Mouse (Mus musculus): ENCODE measurements around the gene Psmd9. TPM values are rescaled to one million over a fixed set of nuclear protein-coding genes. Genes with fewer than 3 reads are reported as not detected.
A peak's percentile ranks its signal among the peaks of the same experiment; 100 is the strongest.

Gene Psmd9
- polyA plus RNA-seq, 1 experiment from 2014 or later = 63.5 TPM

GRCm38 (mm10) chr5:123135471-123136360 is 33.5 kb upstream of the Psmd9 start:
- Histone ChIP-seq H3K9me3 (replicated peaks; ENCODE audit: control insufficient read depth, low read length) (no peaks in the 10 kb centered on the region), H3K27me3 (replicated peaks; ENCODE audit: control insufficient read depth, insufficient read depth, low read length) (no peaks in the 10 kb centered on the region), H3K4me2 (ENCODE audit: low read length) (peak overlapping the region; percentile 90), H3K4me1 (ENCODE audit: control insufficient read depth, insufficient read depth, low read length) (peaks cover 52% of the 10 kb centered on the region), H3K36me3 (ENCODE audit: control insufficient read depth, insufficient read depth, low read length) (peaks cover 51% of the 10 kb centered on the region), H3K4me3 (ENCODE audit: low read depth, low read length) (peak overlapping the region; percentile 94), H3K27ac (ENCODE audit: low read depth, low read length) (peak overlapping the region; percentile 100), H3K9ac (ENCODE audit: low read length) (peak overlapping the region; percentile 100)
- DNase-seq (ENCODE audit: low spot score) = peak; percentile 74
- ATAC-seq = peak; percentile 11
- 2% methylated on average over 30 of the region's 30 CpGs for WGBS

- WGBS = 2% methylated on average over 13 of the region's 13 CpGs
- peak overlapping the region; percentile 94 for H3K4me3 ChIP-seq (ENCODE audit: low read depth, low read length)
- H3K9ac ChIP-seq (ENCODE audit: low read length) = peak overlapping the region; percentile 100
- peak overlapping the region; percentile 90 for H3K4me2 ChIP-seq (ENCODE audit: low read length)
- peaks cover 52% of the 10 kb centered on the region for H3K4me1 ChIP-seq (ENCODE audit: control insufficient read depth, insufficient read depth, low read length)
- H3K9me3 ChIP-seq (replicated peaks; ENCODE audit: control insufficient read depth, low read length) = no peaks in the 10 kb centered on the region
- peak overlapping the region; percentile 100 for H3K27ac ChIP-seq (ENCODE audit: low read depth, low read length)
- H3K27me3 ChIP-seq (replicated peaks; ENCODE audit: control insufficient read depth, insufficient read depth, low read length) = no peaks in the 10 kb centered on the region
- ATAC-seq (peak; percentile 38), DNase-seq (ENCODE audit: low spot score) (peak; percentile 94)
- peaks cover 44% of the 10 kb centered on the region for H3K36me3 ChIP-seq (ENCODE audit: control insufficient read depth, insufficient read depth, low read length)
Measured at GRCm38 (mm10) chr5:123136361-123137043, 32.7 kb upstream of the Psmd9 start.

GRCm38 (mm10) chr5:123137044-123137909 is 31.9 kb upstream of the Psmd9 start:
- peaks cover 40% of the 10 kb centered on the region for H3K36me3 ChIP-seq (ENCODE audit: control insufficient read depth, insufficient read depth, low read length)
- H3K4me3 ChIP-seq (ENCODE audit: low read depth, low read length) = peak overlapping the region; percentile 94
- peak overlapping the region; percentile 100 for H3K27ac ChIP-seq (ENCODE audit: low read depth, low read length)
- H3K4me1 ChIP-seq (ENCODE audit: control insufficient read depth, insufficient read depth, low read length) = peaks cover 48% of the 10 kb centered on the region
- peak overlapping the region; percentile 90 for H3K4me2 ChIP-seq (ENCODE audit: low read length)
- ATAC-seq (no peak), DNase-seq (ENCODE audit: low spot score) (peak; percentile 74)
- WGBS = 2% methylated on average over 20 of the region's 20 CpGs
- H3K9me3 ChIP-seq (replicated peaks; ENCODE audit: control insufficient read depth, low read length) = no peaks in the 10 kb centered on the region
- no peaks in the 10 kb centered on the region for H3K27me3 ChIP-seq (replicated peaks; ENCODE audit: control insufficient read depth, insufficient read depth, low read length)
- peak overlapping the region; percentile 100 for H3K9ac ChIP-seq (ENCODE audit: low read length)

DNA sequence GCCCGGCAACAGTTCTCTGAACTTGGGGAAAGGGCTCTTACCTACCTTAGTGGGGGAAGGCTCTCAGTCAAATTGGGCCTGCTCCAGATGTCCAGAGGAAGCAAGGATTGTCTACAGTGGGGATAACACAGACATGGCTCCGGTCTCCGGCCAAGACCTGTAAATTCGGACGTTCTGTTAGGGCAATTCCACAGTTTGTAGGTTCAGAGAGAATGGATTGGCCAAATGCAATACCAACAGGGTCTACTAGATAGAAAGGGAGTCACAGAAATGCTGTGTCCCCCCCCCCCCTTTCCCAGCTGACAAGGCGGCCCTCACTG is 31.3 kb upstream of the Psmd9 start:
- Histone ChIP-seq H3K27me3 (replicated peaks; ENCODE audit: control insufficient read depth, insufficient read depth, low read length) (no peaks in the 10 kb centered on the region), H3K9ac (ENCODE audit: low read length) (peak overlapping the region; percentile 100), H3K4me2 (ENCODE audit: low read length) (peak overlapping the region; percentile 90), H3K4me1 (ENCODE audit: control insufficient read depth, insufficient read depth, low read length) (peaks cover 42% of the 10 kb centered on the region), H3K36me3 (ENCODE audit: control insufficient read depth, insufficient read depth, low read length) (peaks cover 38% of the 10 kb centered on the region), H3K4me3 (ENCODE audit: low read depth, low read length) (peak overlapping the region; percentile 94), H3K27ac (ENCODE audit: low read depth, low read length) (peak overlapping the region; percentile 100), H3K9me3 (replicated peaks; ENCODE audit: control insufficient read depth, low read length) (no peaks in the 10 kb centered on the region)
- no peak for ATAC-seq
- DNase-seq (ENCODE audit: low spot score) = no peak
- 1% methylated on average over 5 of the region's 6 CpGs for WGBS

DNA sequence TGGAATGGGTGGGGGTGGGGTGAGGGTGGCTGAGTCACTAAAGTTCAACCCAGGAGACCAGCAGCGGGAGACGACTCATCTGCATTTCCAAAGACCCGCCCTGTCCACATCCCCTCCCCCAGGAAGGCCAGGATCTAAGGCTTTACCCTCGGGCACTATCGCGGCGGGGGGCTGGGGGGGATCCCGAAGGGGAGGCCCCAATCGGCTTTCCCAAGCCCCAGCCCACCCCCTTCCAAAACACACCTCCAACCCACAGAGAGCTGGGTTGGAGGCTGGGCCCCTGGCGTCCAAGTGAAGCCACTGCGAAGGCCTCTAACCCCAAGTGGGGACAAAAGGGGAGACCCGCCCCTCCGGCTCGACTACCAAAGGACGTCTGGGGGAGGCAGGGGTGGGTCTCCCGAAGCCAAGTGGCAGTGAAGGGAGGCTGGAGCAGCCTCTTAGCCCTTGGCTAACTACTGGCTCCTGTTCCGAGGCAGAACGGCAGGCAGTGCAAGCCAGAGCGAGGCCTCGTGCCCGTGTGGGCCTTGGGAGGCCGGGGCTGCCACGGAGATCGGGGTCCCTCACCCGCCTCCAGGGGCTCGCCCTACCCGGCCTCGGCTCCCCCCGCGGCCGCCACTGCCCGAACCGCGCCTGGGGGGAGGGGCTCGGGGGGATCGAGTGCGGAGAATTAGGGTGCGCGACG is 30.8 kb upstream of the Psmd9 start:
- H3K4me3 ChIP-seq (ENCODE audit: low read depth, low read length) = peak overlapping the region; percentile 94
- H3K27ac ChIP-seq (ENCODE audit: low read depth, low read length) = peak overlapping the region; percentile 100
- peaks cover 38% of the 10 kb centered on the region for H3K4me1 ChIP-seq (ENCODE audit: control insufficient read depth, insufficient read depth, low read length)
- DNase-seq (ENCODE audit: low spot score) (peak; percentile 83), ATAC-seq (peak; percentile 3; the same call in 1 of the 2 replicates)
- no peaks in the 10 kb centered on the region for H3K27me3 ChIP-seq (replicated peaks; ENCODE audit: control insufficient read depth, insufficient read depth, low read length)
- peaks cover 34% of the 10 kb centered on the region for H3K36me3 ChIP-seq (ENCODE audit: control insufficient read depth, insufficient read depth, low read length)
- peak overlapping the region; percentile 100 for H3K9ac ChIP-seq (ENCODE audit: low read length)
- WGBS = 1% methylated on average over 34 of the region's 40 CpGs
- no peaks in the 10 kb centered on the region for H3K9me3 ChIP-seq (replicated peaks; ENCODE audit: control insufficient read depth, low read length)
- peak overlapping the region; percentile 90 for H3K4me2 ChIP-seq (ENCODE audit: low read length)

DNA sequence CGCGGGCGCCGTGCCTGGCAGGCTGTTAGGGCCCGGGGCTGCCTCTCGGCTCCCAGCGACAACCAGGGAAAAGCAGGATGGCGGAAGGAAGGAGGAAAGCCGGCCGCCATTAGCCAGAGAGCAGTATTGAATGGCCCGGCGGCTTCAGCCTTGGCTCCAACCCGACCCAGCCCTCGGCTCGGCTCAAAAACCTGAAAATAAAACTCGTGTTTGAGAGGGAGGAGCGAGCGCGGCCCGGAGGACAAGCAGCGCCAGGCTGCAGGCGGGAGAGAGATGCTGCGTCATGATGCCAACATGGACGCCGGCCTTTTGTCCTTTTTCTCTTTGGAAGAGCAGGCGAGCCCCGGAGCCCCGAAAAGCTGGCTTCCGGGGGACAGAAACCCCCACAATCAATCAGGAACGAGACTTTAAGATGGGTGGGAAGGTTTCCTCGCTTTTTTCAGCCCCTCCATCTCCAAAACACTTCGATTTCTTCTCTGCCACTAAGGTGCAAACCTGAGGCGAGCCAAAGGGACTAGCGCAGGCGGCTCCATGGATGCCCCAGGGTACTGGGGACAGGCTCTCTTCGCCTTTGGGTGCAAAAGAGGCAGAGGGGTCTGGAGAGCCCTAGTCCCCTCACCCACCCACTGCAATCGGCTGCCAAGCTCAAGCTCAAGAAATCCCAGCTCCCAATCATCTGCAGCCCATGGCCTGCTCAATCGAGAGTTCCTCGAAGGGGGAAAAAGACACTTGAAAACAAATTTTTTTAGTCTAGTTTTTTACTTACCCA is 30.1 kb upstream of the Psmd9 start:
- H3K4me3 ChIP-seq (ENCODE audit: low read depth, low read length) = peak overlapping the region; percentile 94
- WGBS = 2% methylated on average over 39 of the region's 39 CpGs
- no peaks in the 10 kb centered on the region for H3K9me3 ChIP-seq (replicated peaks; ENCODE audit: control insufficient read depth, low read length)
- peak overlapping the region; percentile 90 for H3K4me2 ChIP-seq (ENCODE audit: low read length)
- H3K4me1 ChIP-seq (ENCODE audit: control insufficient read depth, insufficient read depth, low read length) = peaks cover 34% of the 10 kb centered on the region
- H3K27me3 ChIP-seq (replicated peaks; ENCODE audit: control insufficient read depth, insufficient read depth, low read length) = no peaks in the 10 kb centered on the region
- H3K27ac ChIP-seq (ENCODE audit: low read depth, low read length) = peak overlapping the region; percentile 100
- DNase-seq (ENCODE audit: low spot score) (peak; percentile 90), ATAC-seq (0 out of 2 replicates have a peak, but pooled peaks have one; percentile 5)
- peaks cover 29% of the 10 kb centered on the region for H3K36me3 ChIP-seq (ENCODE audit: control insufficient read depth, insufficient read depth, low read length)
- peak overlapping the region; percentile 100 for H3K9ac ChIP-seq (ENCODE audit: low read length)

DNA sequence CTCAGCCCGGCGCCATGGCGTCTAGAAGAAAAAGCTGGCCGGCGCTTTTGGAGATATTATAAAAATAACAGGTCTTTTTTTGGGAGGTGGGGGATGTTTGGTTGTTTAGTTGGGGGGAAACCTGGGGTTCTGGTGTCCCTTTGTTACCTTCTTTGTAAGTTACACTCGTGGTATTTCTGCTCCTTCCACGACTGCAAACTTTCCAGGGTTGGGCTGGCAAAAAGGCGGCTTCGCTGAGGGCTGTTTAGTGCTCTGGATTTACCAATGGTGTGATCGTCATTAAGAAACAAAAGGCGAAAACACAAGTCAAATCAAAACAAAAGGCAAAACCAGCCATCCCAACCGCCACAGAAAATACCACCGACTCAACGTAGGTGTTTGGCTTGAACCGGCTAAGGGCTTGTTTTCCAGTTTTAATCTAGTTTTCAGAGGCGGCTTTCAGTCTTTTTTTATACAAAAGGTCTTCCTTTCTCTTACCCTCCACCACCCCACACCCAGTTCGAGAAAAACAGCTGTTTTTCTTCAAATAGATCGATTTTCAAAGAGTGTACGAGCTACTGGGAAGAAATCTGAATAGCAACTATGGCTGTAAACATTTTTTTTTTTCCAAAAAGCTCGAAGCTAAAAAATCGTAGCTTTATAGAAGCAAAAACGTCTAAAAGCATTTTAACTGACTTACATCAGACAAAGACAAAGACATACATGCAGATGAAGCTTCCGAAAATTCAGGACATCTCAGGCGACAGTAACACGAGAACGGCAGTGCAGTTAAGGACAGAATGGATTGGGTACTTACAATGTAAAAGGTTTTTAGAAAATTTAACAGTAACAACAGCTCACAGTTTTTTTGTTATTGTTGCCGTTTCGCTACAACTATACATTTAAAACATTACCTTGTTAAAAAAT is 29.2 kb upstream of the Psmd9 start:
- Histone ChIP-seq H3K36me3 (ENCODE audit: control insufficient read depth, insufficient read depth, low read length) (peaks cover 21% of the 10 kb centered on the region), H3K4me1 (ENCODE audit: control insufficient read depth, insufficient read depth, low read length) (peaks cover 33% of the 10 kb centered on the region), H3K4me2 (ENCODE audit: low read length) (peak overlapping the region; percentile 90), H3K9me3 (replicated peaks; ENCODE audit: control insufficient read depth, low read length) (no peaks in the 10 kb centered on the region), H3K27me3 (replicated peaks; ENCODE audit: control insufficient read depth, insufficient read depth, low read length) (no peaks in the 10 kb centered on the region), H3K9ac (ENCODE audit: low read length) (peak overlapping the region; percentile 100), H3K27ac (ENCODE audit: low read depth, low read length) (peak overlapping the region; percentile 100), H3K4me3 (ENCODE audit: low read depth, low read length) (peak overlapping the region; percentile 94)
- under 1% methylated on average over 28 of the region's 28 CpGs for WGBS
- ATAC-seq (no peak), DNase-seq (ENCODE audit: low spot score) (peak; percentile 67)

Data from forebrain, embryonic 14.5 days (tissue).